Mouse (Mus musculus) G1E (cell line): ENCODE data around the gene Nodal. TPM values are rescaled to one million over a fixed set of nuclear protein-coding genes. Genes with fewer than 3 reads are reported as not detected.

Experiments used
- ATAC-seq: 2 replicates; pipeline ENCODE4 v1.8.0; 2016; ENCODE audit warnings: mild to moderate bottlenecking; ENCODE audit not compliant: insufficient number of reproducible peaks, poor library complexity, low FRiP score, severe bottlenecking; ENCODE audit errors: extremely low read depth
- DNase-seq: peaks from one replicate; pipeline ENCODE4 v3.0.0; 2012; ENCODE audit warnings: low spot score
- H3K27me3 ChIP-seq: 2 replicates; pipeline ENCODE4 v1.6.1; 2012; ENCODE audit warnings: mild to moderate bottlenecking, low read length, inconsistent platforms; ENCODE audit not compliant: insufficient read depth
- H3K36me3 ChIP-seq: replicated peaks from 2 replicates; pipeline ENCODE3; 2012; ENCODE audit warnings: mild to moderate bottlenecking, inconsistent platforms
- H3K4me1 ChIP-seq: 2 replicates; pipeline ENCODE4 v1.6.1; 2012; ENCODE audit warnings: low read depth, low read length, inconsistent platforms, mixed read lengths; ENCODE audit not compliant: insufficient read depth
- H3K4me3 ChIP-seq: 2 replicates; pipeline ENCODE4 v1.5.1; 2012; ENCODE audit warnings: low read depth, mild to moderate bottlenecking, inconsistent platforms, low read length, moderate library complexity, mixed read lengths
- H3K9me3 ChIP-seq: replicated peaks from 2 replicates; pipeline ENCODE4 v1.6.1; 2012; ENCODE audit warnings: inconsistent platforms
- CTCF ChIP-seq: IDR thresholded peaks from 2 replicates; pipeline ENCODE4 v1.5.1; 2012; ENCODE audit warnings: low read depth, low read length, inconsistent platforms, mixed read lengths
- GATA1 ChIP-seq: IDR thresholded peaks from 2 replicates; pipeline ENCODE4 v1.6.1; 2012; ENCODE audit warnings: borderline replicate concordance, low read length, inconsistent platforms, mixed read lengths
- GATA2 ChIP-seq: IDR thresholded peaks from 2 replicates; pipeline ENCODE4 v1.6.1; 2012; ENCODE audit warnings: low read depth, low read length, inconsistent platforms, borderline replicate concordance
- POLR2AphosphoS5 ChIP-seq: IDR thresholded peaks from 2 replicates; pipeline ENCODE4 v1.6.1; 2012; ENCODE audit warnings: low read depth, low read length, inconsistent platforms; ENCODE audit not compliant: insufficient replicate concordance
- TAL1 ChIP-seq: conservative IDR thresholded peaks from 2 replicates; pipeline ENCODE4 v1.6.1; 2012; ENCODE audit warnings: low read depth, low read length, inconsistent platforms, mixed read lengths
- polyA plus RNA-seq: library from polyadenylated mRNA; stranded (reverse); fragments of >175 nt; gene quantifications from 2 replicates; pipeline ENCODE4 v1.2.3, GENCODE M21; 2012
- total RNA-seq, 2 experiments: library from RNA; stranded (forward) in 1 of 2; stranded (reverse) in 1 of 2; fragments of 200-1000 nt in 1 of 2; fragments of >200 nt in 1 of 2; fragmentation: Nextera tagmentation in 1 of 2; gene quantifications; 2 replicates each; pipeline ENCODE4 v1.2.3; 2014 to 2017

The Nodal gene
- total and polyA plus RNA-seq, 3 experiments = not detected

DNA sequence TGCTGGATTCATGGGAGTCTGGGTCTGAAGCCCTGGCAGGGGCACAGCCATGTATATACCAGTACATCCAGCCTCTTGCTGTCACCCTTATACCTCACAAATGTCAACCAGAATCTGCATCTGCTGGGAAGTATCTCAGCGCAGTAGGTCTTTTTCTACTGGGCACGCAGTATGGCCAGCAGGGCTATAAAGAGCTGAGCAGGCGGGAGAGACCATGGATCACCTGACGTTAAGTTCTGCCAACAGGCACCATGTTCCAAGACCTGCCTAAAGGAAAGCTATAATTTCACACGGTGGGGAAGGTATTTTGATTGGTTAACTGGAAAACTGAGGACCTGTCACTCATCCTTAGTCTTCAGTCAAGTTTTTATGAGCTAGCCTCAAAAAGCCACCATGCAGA, 11.3 kb downstream of the Nodal start:
- no peak for ATAC-seq
- H3K4me3 ChIP-seq = no peak overlapping the region
- H3K9me3 ChIP-seq = no peaks in the 10 kb centered on the region
- no peaks in the 10 kb centered on the region for H3K27me3 ChIP-seq
- no peak for DNase-seq
- peaks cover 6% of the 10 kb centered on the region; the same call in 1 of the 2 replicates for H3K4me1 ChIP-seq
- TF ChIP-seq TAL1 = no peak
- TF ChIP-seq GATA1 = no peak
- no peak for TF ChIP-seq POLR2AphosphoS5
- TF ChIP-seq CTCF = no peak
- TF ChIP-seq GATA2 = no peak
- H3K36me3 ChIP-seq = peaks cover 57% of the 10 kb centered on the region

- no peaks in the 10 kb centered on the region for H3K9me3 ChIP-seq
- no peaks in the 10 kb centered on the region for H3K27me3 ChIP-seq
- no peak overlapping the region for H3K4me3 ChIP-seq
- peaks cover 76% of the 10 kb centered on the region for H3K36me3 ChIP-seq
- DNase-seq (no peak), ATAC-seq (no peak)
- TF ChIP-seq TAL1 = no peak
- no peak for TF ChIP-seq POLR2AphosphoS5
- no peak for TF ChIP-seq CTCF
- TF ChIP-seq GATA1 = no peak
- TF ChIP-seq GATA2 = no peak
- peaks cover 3% of the 10 kb centered on the region; the same call in 1 of the 2 replicates for H3K4me1 ChIP-seq
Measured at GRCm38 (mm10) chr10:61431375-61431774, 13.6 kb downstream of the Nodal start.

DNA sequence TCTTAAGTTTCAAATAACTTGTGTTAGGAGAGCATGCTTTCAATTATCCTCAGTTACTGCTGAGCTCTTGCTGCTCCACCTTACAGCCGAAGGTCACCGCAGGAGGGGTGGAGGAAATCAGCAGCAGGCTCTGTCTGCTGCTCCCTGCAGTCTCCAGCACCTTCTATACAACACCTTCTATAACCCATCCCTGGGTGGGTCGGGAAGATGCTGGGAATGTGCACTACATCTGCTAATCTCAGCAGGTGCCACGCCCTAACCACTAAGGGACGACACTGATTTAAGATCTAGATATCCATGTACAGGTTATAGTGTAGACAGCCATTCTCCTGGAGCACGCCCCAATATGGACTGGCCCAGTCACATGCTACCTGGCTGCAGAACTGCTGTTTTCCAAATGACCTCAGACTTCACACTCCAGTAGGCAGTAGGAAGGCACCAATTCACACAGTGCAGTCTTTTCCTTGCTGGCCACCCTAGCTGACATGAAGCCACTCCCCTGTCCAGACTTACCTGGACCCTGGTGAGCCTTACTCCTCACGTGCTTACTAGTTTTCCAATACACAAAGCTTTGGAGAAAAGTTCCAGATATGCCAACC, 22.5 kb downstream of the Nodal start:
- Histone ChIP-seq H3K4me1 (peaks cover 20% of the 10 kb centered on the region), H3K9me3 (no peaks in the 10 kb centered on the region), H3K36me3 (peaks cover 66% of the 10 kb centered on the region)

DNA sequence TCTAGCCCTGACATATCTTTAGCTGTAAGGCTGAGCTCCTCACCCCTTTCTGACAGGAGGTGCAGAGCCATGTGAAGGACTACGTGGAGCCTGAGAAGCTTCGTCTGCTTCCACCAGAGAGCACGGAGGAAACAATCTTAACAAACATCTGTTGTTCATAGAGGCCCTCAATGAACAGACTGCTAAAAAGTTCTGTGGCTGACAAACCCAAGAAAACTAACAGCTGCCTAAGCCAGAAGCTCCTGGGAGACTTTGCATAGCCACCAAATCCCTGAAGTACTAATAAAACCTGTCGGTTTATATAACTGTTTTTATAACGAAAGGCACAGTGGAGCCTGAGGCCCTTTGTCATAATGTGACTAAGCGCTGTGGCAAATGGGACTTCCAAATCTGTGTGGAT, 25.7 kb downstream of the Nodal start:
- Histone ChIP-seq H3K4me3 (no peak overlapping the region), H3K27me3 (no peaks in the 10 kb centered on the region), H3K4me1 (peaks cover 47% of the 10 kb centered on the region), H3K36me3 (peaks cover 80% of the 10 kb centered on the region), H3K9me3 (no peaks in the 10 kb centered on the region)
- TF ChIP-seq CTCF (no peak), POLR2AphosphoS5 (no peak), GATA2 (no peak), GATA1 (no peak), TAL1 (no peak)
- ATAC-seq = peak; percentile 45
- no peak for DNase-seq

More for the DNA sequence above, 22.5 kb downstream of the Nodal start:
- DNase-seq (no peak), ATAC-seq (no peak)
- no peak for TF ChIP-seq GATA1
- TF ChIP-seq CTCF = no peak
- no peak for TF ChIP-seq TAL1
- no peak for TF ChIP-seq POLR2AphosphoS5
- TF ChIP-seq GATA2 = no peak
- Histone ChIP-seq H3K4me3 (no peak overlapping the region), H3K27me3 (no peaks in the 10 kb centered on the region)

- Histone ChIP-seq H3K27me3 (no peaks in the 10 kb centered on the region), H3K4me3 (no peak overlapping the region), H3K9me3 (no peaks in the 10 kb centered on the region), H3K36me3 (peaks cover 79% of the 10 kb centered on the region), H3K4me1 (peaks cover 50% of the 10 kb centered on the region)
- ATAC-seq = no peak
- TF ChIP-seq CTCF (no peak), GATA2 (no peak), TAL1 (no peak), POLR2AphosphoS5 (no peak), GATA1 (no peak)
- DNase-seq = no peak
Measured at GRCm38 (mm10) chr10:61443876-61444275, 26.1 kb downstream of the Nodal start.

DNA sequence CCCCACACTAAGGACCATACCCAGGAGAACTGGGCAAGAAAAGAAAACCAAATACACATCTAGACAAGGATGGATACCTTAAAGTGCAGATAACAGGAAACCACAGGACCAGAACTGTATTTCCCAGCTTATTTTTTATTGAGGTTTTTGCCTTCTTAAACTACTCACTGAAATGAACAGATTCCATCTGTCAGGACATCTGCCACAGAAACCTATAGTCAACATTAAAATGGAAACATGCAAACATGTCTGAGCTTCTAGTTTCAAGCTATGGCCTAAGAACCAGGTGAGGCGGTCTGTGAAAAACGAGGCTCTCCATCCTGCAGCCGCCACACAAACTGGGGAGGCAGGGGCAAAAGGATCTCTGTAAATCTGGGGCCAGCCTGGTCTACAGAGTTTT, 27.2 kb downstream of the Nodal start:
- no peak overlapping the region for H3K4me3 ChIP-seq
- peaks cover 59% of the 10 kb centered on the region for H3K4me1 ChIP-seq
- TF ChIP-seq TAL1 (no peak), GATA2 (no peak), GATA1 (no peak), CTCF (no peak), POLR2AphosphoS5 (no peak)
- no peak for DNase-seq
- ATAC-seq = no peak
- H3K27me3 ChIP-seq = no peaks in the 10 kb centered on the region
- H3K36me3 ChIP-seq = peaks cover 81% of the 10 kb centered on the region
- no peaks in the 10 kb centered on the region for H3K9me3 ChIP-seq
